Mouse (Mus musculus): ENCODE data around the gene Hscb.

- TF ChIP-seq CTCF (IDR thresholded peaks at IDR 0.05; ENCODE audit: borderline replicate concordance, insufficient read depth, low read depth, low read length) (no peak), POLR2A (IDR thresholded peaks at IDR 0.05; ENCODE audit: borderline replicate concordance, insufficient read depth, low read length) (no peak)
These were observed 29.7 kb upstream of the Hscb start for GRCm38 (mm10) chr5:110869242-110869669.
